Mouse (Mus musculus): ENCODE data around the gene Pgap1. TPM values are rescaled to one million over a fixed set of nuclear protein-coding genes. Genes with fewer than 3 reads are reported as not detected.

Pgap1 gene
- 1 to 10 TPM; 3.8 to 4.8 TPM for total RNA-seq (2021)
- long read RNA-seq, experiment 1, full-length matches to known transcripts: 1 of 1 reads
- long read RNA-seq, experiment 1, partial matches to known transcripts: 0 of 1 reads
- long read RNA-seq, experiment 1, other reads (novel, unspliced or antisense): 0 of 1 reads
- long read RNA-seq, experiment 2, partial matches to known transcripts: 0 of 1 reads
- long read RNA-seq, experiment 2, other reads (novel, unspliced or antisense): 1 of 1 reads

DNA sequence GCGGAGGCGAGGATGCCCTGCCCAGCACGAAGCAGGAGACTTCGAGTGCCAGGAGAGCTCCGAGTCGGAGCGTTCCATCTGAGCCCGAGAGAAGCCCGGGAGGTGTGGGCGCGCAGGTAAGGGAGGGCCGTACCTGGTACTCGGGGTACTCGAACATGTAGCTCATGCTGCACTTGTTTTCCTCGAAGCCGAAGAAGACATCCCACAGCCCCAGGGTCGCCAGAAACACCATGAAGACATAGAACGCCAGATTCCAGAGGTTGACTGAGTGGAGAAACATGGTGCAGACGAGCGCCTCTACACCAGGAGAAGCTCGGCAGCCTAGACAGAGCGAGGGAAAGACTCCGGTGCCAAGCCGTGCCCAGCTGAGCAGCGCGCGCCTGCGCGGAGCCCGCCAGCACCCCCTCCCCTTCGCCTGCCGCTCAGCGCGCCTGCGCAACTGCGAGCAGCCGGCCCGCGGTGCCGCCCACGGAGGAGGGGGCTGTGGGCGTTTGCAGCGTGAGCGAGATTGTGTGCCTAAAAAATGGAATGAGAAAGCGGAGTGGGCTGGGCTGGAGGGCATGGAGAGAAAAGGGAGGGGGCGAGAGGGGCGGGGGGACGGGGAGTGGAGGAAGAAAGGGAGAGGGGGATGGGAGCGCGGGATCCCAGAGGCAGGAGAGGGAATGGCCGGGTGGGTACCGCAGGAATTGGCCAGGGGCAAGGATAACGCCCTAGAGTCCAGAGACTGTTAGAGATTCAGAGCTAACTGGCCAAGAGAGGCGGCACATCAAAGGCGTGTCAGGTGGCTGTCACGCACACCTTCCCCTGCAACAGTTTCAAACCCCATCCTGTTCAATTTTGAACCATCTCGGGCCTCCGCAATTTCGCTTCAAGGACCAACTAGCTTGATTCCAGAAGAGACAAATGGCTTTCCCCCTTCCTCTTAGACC is at the start of gene Pgap1:
Pgap1 (minus strand) TSS at position 384 of the 929 bp plus-strand sequence.
- intact Hi-C loops (cut with DNase I; ENCODE audit: low total_unique reads): no loop called here
- peak; percentile 90 for DNase-seq

DNA sequence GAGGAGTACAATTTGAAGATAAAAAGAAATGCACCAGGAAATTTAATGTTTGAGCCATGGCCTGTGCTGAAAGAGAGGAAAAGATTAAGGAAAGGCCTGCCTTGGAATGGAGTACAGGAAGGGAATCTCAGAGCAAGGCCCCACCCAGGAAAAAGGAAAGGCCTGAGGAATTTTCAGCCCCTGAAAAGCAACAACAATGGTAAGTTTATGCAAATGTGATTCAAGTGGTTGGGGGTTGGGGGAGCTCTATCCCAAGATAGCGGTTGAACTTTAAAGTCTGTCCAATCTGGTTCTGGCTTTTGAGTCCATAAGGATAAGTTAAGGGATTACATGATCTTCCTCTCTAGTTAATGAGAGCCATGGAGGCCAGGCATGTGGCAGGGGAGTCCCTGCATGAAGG is 49.5 kb upstream of the Pgap1 start:
- no peak for DNase-seq
- intact Hi-C loops (cut with DNase I; ENCODE audit: low total_unique reads): no loop called here

DNA sequence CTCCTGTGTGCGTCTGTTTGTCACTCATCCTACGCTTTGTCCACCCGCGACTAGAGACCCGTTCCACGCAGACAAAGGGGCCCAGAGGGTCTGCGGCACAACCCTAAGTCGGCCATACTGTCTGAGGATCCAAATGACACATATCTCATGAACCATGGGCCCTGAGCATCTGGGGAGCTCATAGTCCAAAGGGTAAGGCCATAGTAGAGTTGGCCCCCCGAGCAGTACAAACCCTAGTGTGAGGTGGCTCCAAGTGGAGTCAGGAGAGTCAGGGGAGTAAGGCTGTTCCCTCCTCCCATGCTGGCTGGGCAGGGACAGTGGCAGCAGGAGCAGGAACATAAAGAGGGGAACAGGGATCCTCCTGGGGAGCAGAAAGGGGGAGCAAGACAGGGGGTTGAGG is 44.2 kb upstream of the Pgap1 start:
- intact Hi-C loops (cut with DNase I; ENCODE audit: low total_unique reads): no loop called here

DNA sequence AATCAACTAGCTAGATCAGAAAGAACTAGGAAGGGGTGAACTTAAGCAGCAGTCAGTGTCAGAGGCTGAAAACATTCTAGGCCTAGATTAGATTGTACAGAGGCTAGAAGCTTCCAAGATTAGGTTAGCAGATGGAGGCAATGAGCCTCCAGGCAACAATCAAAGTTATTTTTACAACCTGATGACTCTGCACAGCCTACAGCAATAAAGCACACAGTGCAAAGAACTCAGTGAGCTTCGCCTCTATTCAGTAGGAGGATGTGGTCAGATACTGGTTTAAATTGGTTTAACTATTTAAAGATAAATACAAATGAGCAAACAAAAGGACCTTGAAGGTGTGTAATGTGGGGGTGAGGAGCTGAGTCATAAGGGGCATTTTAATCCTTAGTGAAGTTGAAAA is 42.8 kb upstream of the Pgap1 start:
- intact Hi-C loops (cut with DNase I; ENCODE audit: low total_unique reads): no loop called here
- DNase-seq: no peak

More for the DNA sequence above, 44.2 kb upstream of the Pgap1 start:
- no peak for DNase-seq

DNA sequence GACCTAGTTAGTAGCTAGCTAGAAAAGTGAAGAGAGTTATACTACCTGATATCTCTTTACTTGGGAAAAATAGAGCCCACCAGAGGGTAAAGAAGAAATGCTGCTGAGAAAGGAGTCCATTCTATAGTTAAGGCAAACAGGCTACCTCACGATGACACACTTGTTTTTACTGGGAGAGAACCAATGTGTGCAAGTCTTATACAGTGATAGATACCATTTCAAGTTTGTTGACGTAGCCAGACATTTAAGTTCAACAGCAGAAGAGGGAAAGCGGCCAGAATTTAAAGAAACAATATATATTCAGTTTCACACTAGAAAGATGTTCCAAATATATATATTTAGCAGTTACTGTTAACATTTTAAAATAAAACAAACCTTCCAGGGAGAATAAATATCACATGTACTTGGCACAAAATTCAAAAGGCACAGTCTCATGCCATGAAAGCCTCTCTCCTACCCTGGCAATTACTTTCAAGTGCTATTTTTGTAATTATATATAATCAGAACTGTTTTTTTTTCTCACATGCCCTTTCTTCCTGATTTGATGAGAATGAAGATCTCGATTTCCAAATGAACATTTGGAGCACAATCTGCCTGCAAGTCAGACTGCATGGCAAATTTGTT is 40.2 kb upstream of the Pgap1 start:
- intact Hi-C loops (cut with DNase I; ENCODE audit: low total_unique reads): no loop called here

DNA sequence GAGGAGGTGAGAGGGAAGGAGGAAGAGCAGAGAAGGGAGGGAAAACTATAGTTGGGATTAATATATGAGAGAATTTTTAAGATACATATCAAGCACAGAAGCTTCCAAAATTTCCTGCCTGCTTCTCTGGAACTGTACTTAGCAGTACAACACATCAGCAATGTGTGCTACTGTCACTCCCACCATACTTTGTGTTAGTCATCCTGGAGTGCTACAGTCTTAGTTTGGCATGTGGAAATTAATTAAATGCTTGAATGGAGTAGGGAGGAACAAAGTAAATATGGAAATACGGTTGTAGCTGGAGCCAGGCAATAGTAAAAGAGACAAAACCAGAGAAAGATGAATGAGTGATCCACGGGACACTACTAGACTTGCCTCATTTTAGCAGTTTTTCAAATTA is 38.7 kb upstream of the Pgap1 start:
- intact Hi-C loops (cut with DNase I; ENCODE audit: low total_unique reads): no loop called here
- DNase-seq: no peak

More for the DNA sequence above, 40.2 kb upstream of the Pgap1 start:
- DNase-seq: no peak

DNA sequence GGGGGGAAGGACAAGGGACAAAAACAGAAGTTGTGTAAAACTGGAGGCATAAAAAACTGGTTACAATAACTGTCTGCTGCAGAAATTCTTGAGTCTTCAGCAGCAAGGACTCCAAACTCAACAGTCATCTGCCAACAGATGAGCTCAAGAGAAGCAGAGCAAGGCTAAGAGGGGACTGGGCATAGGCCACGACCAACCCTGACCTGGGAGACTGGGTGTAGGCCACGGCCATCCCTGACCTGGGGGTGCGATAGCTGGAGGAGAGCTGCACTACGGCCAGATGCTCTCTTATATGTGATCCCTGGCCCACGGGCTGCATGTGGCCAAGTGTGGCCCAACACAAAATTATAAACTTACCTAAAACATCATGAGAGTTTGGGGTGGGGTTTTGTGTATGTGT is 29.6 kb upstream of the Pgap1 start:
- no peak for DNase-seq
- intact Hi-C loops (cut with DNase I; ENCODE audit: low total_unique reads): no loop called here

DNA sequence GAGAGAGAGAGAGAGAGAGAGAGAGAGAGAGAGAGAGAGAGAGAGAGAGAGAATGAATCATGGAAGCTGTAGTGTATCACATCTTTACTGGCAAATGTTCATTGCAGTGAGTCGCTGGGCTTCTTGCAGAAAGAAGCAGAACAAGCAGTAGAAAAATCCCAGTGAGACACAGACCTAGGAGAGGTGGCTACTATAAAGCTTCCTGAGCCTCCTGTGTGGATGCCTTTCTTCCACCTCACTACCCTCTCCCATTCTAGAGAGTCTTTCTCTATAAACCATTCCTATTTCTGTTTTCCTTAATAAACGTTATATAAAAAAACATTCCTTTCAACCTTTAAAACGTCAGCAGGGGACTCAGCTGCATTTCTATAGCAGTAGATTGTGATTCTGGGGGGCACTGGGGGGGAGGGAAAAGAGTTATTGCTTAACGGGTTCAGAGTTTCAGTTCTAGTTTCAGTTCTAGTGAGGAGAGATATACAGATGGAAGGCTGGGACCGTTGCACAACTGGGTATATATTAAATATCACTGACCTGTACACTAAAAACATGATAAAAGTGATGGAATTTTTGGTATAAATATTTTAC is 28.6 kb upstream of the Pgap1 start:
- DNase-seq: no peak
- intact Hi-C loops (cut with DNase I; ENCODE audit: low total_unique reads): no loop called here

DNA sequence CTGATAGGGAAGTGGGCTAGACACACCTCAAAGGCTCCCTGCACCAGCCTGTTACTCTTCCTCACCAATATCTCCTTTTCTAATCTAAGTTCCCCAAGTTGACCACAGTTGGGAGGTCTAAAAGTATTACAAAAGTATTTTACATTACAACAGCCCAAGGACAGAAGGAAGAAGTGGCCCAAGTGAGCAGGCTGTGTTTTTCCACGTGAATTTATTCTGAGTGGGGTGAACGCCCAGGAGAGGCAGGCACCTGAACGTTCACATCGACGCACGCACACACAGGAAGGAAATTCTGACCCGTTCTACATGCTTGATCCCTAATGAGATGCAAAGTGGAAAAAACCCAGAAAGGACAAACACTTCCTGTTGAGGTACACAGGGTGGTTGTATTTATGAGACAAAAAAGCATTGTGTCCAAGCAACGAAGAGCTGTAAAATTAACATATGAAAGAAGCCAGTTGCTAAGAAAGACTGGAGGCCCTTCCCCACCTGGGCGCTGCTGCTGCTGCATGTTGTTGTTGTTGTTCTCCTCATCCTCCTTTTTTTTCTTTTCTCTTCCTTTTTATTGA is 27.9 kb upstream of the Pgap1 start:
- intact Hi-C loops (cut with DNase I; ENCODE audit: low total_unique reads): no loop called here
- DNase-seq: no peak

DNA sequence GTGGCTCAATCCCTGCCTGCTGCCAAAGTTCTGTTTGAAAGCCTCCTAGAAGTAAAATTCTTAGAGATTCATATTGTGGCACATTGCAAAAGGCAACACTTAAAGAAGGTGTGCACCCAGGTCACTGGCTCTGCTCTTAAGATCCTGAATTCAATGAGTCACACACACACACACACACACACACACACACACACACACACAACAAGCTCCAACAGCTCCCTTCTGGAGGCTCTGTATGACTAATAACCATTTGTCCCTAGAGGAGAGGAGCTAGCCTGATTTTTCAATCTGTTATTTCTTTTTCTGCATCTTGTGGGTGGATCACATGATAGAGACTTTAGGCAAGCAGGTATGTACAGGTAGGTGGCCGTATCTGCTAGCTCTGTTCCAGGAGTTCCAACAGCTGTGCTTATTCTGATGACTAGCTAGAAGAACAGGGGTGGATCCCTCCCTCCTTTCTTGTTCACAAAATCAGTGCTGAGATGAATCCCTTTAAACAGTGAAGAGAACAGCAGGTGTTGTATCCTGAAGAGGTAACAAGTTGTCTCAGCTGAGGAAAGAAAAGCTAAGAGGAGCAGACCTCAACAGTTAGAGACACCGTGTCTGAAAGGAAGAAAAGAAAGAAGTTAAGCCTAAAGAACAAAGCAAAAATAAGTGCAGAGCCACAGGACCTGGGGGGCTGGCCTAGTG is 27.2 kb upstream of the Pgap1 start:
- DNase-seq: no peak
- intact Hi-C loops (cut with DNase I; ENCODE audit: low total_unique reads): no loop called here

DNA sequence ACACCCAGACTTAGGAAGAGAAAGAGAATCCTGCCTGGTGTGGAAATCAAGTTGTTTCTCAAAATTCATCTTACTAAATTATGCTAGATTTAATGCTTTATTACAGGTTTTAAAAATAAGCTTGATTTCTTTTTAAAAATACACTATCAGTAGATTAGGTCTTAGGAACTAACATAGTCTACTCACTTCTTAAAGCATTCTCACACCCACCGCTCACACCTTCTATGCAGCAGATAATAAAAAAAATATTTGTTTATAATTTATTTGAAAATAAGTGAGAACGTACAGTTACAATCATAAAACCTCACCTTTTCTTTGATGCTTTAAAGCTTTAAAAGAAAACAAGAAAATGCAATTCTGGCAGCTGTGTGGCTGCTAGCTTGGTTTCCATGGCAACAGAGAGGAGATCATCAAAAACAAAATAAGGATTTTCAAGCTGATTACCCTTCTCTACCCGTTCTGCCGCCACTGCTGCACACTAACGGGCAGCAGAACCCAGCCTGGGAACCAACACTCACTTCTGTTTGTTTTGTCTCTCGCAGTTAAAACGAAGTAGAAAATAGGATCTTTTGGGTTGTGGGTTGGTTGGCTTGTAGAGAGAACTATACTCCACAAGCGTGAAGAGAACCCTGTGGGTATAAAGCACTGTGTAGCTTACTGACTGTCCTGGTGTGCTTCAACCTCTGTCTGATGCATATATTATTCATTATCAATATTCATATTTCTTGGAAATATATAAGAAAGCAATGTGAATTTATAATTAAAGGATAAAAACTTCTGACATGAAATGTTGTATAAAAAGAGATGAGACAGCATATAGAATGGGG is 21.1 kb upstream of the Pgap1 start:
- intact Hi-C loops (cut with DNase I; ENCODE audit: low total_unique reads): no loop called here
- no peak for DNase-seq

DNA sequence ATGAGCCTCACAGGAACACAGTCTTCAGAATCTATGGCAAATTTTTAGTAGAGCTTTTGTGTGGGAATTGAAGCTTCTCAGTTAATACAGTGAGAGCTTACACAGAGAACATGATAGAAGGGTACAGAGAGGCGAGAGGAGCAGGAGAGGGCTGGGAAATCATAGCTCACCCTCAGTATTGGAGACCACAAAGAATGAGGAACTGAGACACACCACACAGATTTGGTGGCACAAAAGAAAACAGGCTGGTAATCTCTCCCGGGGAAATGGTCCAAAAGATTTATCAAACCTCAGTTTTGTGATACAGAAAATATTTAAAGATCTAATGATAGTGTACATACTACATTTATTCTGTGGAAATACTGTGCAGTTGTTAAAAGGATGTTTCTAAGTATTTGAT is 11.6 kb upstream of the Pgap1 start:
- intact Hi-C loops (cut with DNase I; ENCODE audit: low total_unique reads): no loop called here
- no peak for DNase-seq

DNA sequence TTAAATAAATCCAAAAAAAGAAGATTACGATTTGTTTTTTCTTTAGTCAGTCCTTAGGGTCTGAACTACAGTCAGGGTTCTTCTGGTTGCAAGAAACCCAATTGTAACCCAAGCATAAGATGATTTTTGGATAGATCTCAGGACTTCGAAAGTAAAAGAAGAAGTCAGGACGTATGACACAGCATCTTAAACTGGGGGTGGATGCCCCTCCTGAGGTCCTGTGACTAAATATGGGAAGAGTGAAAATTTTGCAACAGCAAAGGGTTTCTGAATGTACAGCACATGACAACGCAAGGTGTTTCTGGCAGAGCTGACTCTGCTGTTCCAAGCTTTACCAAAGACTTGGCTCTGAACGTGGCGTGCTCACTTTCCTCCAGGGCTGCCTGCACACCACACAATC is 6.4 kb upstream of the Pgap1 start:
- intact Hi-C loops (cut with DNase I; ENCODE audit: low total_unique reads): no loop called here
- no peak for DNase-seq

DNA sequence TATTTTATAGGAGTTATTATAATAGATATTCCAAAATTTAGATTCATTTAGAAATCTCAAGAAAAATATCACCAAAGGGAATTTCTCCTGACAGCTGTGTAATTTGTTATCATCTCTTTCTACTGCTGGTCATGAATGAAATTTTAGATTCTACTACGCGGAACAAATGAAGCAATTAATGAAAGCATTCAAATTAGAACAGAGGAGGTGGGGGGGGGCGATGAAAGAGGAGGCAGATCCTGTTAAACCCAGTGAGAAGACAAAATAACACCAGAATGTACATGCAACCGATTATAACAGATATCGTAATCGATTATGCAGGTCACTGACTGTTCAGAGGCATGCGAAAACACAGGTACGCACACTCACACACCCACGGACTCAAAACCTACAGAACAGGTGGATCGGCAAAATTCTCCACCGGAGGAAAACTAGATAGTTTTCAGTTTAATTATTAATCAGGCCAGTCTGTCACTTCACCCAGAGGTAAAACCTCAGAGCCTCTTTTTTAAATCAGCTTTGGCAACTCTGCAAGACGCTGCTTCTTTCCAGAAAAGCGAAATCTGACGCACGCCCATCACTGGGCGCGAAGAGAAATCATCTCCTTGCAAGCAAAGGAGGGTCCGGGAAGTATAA is 780 bp downstream of the Pgap1 start:
- intact Hi-C loops (cut with DNase I; ENCODE audit: low total_unique reads): no loop called here
- DNase-seq: no peak

DNA sequence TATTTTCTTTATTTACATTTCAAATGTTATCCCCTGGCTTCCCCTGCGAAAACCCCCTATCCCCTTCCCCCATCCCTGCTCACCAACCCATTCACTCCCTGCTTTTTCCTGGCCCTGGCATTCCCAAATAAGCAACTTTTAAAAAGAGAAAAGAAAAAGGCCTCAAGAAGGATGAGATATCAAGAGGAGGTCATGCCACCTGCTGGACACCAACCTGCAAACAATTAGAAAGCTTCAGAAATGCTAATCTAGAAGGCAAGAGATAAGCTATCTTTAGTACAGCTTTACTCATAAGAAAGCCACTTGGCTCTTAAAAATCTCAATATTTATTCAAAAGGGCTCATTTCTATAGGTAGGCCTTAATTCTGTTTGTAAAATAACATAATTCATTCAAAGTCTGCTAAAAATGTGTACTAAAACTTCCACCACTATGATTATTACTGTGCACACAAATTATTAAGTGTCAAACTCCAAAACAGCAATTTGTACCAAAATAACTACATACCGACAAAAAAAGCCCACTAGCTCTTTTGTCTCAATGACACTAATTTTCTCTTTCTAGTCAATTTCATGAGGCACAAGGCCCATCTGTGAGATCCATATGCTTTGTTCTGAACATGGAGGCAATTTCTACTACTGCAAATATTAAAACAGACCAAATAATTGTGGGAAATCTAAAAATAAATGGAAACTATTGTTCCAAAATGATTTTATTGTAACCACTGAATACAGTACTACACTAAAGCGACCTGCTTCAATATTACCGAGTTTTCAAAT is 1.9 kb downstream of the Pgap1 start:
- intact Hi-C loops (cut with DNase I; ENCODE audit: low total_unique reads): no loop called here

DNA sequence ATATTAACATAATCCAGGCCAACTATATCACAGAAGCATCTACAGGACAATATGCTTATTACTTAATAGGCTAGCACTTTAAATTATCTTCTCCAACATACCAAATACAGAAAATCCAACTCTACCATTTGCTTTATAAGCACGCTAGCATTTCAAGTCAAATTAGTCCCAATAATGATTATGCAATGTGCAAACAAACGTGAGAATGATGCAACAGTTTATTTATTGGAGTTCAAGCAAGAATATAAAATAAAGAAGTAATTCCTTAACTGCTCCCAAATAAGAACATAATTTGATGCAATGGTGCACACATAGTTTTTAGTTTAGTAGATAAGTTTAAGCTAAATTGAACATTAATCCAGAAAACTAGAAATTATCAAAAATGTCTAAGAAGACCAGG is 4.9 kb downstream of the Pgap1 start:
- intact Hi-C loops (cut with DNase I; ENCODE audit: low total_unique reads): no loop called here
- DNase-seq: no peak

More for the DNA sequence above, 1.9 kb downstream of the Pgap1 start:
- DNase-seq: no peak

DNA sequence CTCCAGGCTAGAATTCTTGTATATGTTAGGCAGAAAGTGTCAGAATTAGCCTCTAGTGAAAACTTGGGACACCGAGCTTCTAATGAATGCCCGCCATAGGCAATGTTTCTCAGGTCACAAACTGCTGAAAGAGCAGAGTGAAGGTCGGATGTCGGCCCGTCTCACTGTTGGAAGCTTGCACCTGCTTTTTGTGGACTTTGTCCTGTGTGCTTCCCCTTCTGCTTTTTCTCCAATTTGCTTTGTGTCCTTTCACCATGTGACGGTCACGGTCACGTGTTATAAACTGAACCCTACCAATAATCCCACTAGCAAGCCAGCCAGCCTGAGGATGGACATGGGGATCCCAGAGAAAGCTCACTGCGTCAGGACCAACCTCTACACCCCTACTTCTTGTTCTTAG is 12.3 kb downstream of the Pgap1 start:
- intact Hi-C loops (cut with DNase I; ENCODE audit: low total_unique reads): no loop called here
- DNase-seq: no peak

Data from gastrocnemius, postnatal 14 days (tissue).